In genomic region chr12:30599997-30600396, GRCm38 (mm10) we compare ENCODE assay signal across 14 mouse cellular contexts.
"Had no signal": no experiment of that assay in that cellular context is flagged by ENCODE, and none has a peak within 500 bp of the region (broad histone marks: within the 10 kb centered on the region; RNA-seq: fewer than 3 reads in every experiment).

No protein-coding gene starts in this region.

- H3K4me1 ChIP-seq: kidney, embryonic 15.5 days; liver, embryonic 13.5 days; neural tube, embryonic 15.5 days had no signal

- H3K4me2 ChIP-seq: kidney, embryonic 15.5 days; limb, embryonic 15.5 days; liver, embryonic 13.5 days; neural tube, embryonic 15.5 days had no signal

- H3K27ac ChIP-seq: kidney, embryonic 15.5 days; limb, embryonic 15.5 days; liver, embryonic 13.5 days; midbrain, embryonic 10.5 days; neural tube, embryonic 15.5 days had no signal

- H3K9me3 ChIP-seq: kidney, embryonic 15.5 days; limb, embryonic 15.5 days; liver, embryonic 13.5 days; midbrain, embryonic 10.5 days; neural tube, embryonic 15.5 days had no signal

- H3K4me3 ChIP-seq: kidney, embryonic 15.5 days; limb, embryonic 15.5 days; liver, embryonic 13.5 days; midbrain, embryonic 10.5 days; myocyte; neural tube, embryonic 15.5 days had no signal

- DNase-seq: kidney, adult 2 months; kidney, postnatal 36 days; layer of hippocampus, adult 9-11 months; layer of hippocampus, postnatal 36 days; liver, embryonic 13.5 days; liver, postnatal 0 days; midbrain, embryonic 14.5 days; thymus, adult 18-20 months; thymus, postnatal 14 days had no signal

- H3K36me3 ChIP-seq: kidney, embryonic 15.5 days; limb, embryonic 15.5 days; liver, embryonic 13.5 days; midbrain, embryonic 10.5 days; neural tube, embryonic 15.5 days had no signal

- H3K27me3 ChIP-seq: liver, embryonic 13.5 days; neural tube, embryonic 15.5 days had no signal

- ATAC-seq: liver, postnatal 0 days had no signal

- H3K9ac ChIP-seq: kidney, embryonic 15.5 days; limb, embryonic 15.5 days; liver, embryonic 13.5 days; liver, postnatal 0 days; neural tube, embryonic 15.5 days had no signal
